Mouse (Mus musculus) hindbrain, embryonic 14.5 days (tissue): ENCODE measurements around the gene Fam169b. TPM values are rescaled to one million over a fixed set of nuclear protein-coding genes. Genes with fewer than 3 reads are reported as not detected.

Experiments used
- ATAC-seq: fragments of 200-750 bp; cut with Nextera tagmentation; 2 replicates; pipeline ENCODE4 v1.8.0; 2017; ENCODE audit warnings: moderate number of reproducible peaks, mild to moderate bottlenecking, moderate TSS enrichment, moderate library complexity; ENCODE audit not compliant: low FRiP score
- DNase-seq: peaks from one replicate; pipeline ENCODE4 v3.0.0-alpha.2; 2015; ENCODE audit warnings: low spot score
- H3K27ac ChIP-seq: fragments of 300-500 bp; sonication (generic); 2 replicates; pipeline ENCODE4 v1.5.1; 2014; ENCODE audit warnings: mild to moderate bottlenecking, moderate library complexity
- H3K27me3 ChIP-seq: fragments of 300-500 bp; sonication (generic); 2 replicates; pipeline ENCODE4 v1.6.1; 2014; ENCODE audit warnings: mild to moderate bottlenecking, low read length, mixed read lengths; ENCODE audit not compliant: control insufficient read depth, insufficient read depth
- H3K36me3 ChIP-seq: fragments of 300-500 bp; sonication (generic); replicated peaks from 2 replicates; pipeline ENCODE4 v1.6.1; 2014; ENCODE audit not compliant: control insufficient read depth, insufficient read depth
- H3K4me1 ChIP-seq: fragments of 300-500 bp; sonication (generic); replicated peaks from 2 replicates; pipeline ENCODE4 v1.6.1; 2014; ENCODE audit warnings: antibody characterized with exemption, low read length, mixed read lengths; ENCODE audit not compliant: control insufficient read depth, insufficient read depth
- H3K4me2 ChIP-seq: fragments of 300-500 bp; sonication (generic); replicated peaks from 2 replicates; pipeline ENCODE4 v1.6.1; 2014; ENCODE audit warnings: mild to moderate bottlenecking, moderate library complexity
- H3K4me3 ChIP-seq: fragments of 300-500 bp; sonication (generic); replicated peaks from 2 replicates; pipeline ENCODE4 v1.5.1; 2014; ENCODE audit warnings: mild to moderate bottlenecking, low read length
- H3K9ac ChIP-seq: fragments of 300-500 bp; sonication (generic); 2 replicates; pipeline ENCODE4 v1.6.1; 2014
- H3K9me3 ChIP-seq: fragments of 300-500 bp; sonication (generic); 2 replicates; pipeline ENCODE4 v1.6.1; 2016; ENCODE audit warnings: low read length; ENCODE audit not compliant: control insufficient read depth
- WGBS: fragments of 180-500 bp; shearing (Covaris S2); extraction: QIAGEN DNeasy Blood & Tissue Kit; methylation state at CpG from one replicate; pipeline ENCODE4 v1.1.7; 2014; 5-methylcytosine and 5-hydroxymethylcytosine counted together
- polyA plus RNA-seq: library from polyadenylated mRNA; unstranded; fragments of >200 nt; fragmentation: Nextera tagmentation; extraction: Ambion mirVana; gene quantifications from 2 replicates; pipeline ENCODE4 v1.2.1, GENCODE M21; 2014

The Fam169b gene
- polyA plus RNA-seq, 1 experiment from 2014 or later = 0.17 TPM

DNA sequence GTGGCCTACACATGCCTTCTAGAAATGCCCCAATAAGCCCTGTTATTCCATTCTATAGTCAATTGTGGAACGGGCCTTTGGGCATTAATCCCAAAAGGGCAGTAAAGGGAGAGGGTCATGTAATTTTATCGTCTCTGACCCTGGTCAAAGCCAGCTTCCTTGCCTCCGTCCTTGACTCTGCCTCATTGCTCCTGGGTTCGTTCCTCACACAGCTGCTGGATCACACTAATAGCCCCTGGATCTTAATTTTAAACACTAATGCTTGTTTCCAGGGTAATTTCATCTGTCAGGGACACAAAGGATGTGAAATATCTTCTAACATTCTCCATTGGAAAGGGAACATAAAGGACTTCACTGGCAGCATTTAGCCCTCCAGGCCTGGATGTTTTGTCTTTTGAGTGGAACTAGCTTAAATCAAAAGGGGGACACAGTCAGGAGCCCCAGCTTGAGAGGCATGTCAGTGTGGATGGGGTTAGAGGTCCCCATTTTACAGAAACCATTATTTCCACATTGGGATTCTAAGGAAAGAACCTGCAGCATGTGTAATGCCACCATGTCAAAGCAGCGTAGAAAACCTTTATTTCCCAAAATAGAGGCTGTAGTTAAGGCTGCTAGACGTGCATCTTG lies 122.2 kb downstream of the Fam169b start:
- Histone ChIP-seq H3K9ac (no peak overlapping the region), H3K4me2 (no peak overlapping the region), H3K27ac (no peak overlapping the region), H3K4me1 (no peaks in the 10 kb centered on the region), H3K9me3 (no peaks in the 10 kb centered on the region), H3K27me3 (no peaks in the 10 kb centered on the region), H3K36me3 (no peaks in the 10 kb centered on the region), H3K4me3 (no peak overlapping the region)
- ATAC-seq (no peak), DNase-seq (no peak)
- 52% methylated on average over 6 of the region's 6 CpGs for WGBS

DNA sequence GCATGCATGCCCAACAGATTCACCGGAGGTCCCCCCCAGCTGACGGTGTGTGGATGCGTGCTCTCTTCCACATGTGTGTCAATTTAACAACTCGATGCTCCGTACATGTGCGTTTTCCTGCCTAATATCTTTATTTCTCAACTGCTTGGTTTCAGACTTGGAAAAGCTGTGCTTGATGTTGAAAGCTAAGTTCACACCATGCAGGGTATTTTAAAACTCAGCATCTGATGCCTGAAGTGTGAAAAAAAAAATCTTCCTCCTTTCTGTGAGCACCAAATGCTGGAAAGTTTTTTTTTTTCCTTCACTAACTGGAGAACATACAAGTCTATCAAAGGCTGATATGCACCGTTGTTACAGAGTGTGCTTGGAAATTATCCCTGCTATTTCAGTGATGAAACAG lies 126.9 kb downstream of the Fam169b start:
- no peaks in the 10 kb centered on the region for H3K36me3 ChIP-seq
- no peak overlapping the region for H3K27ac ChIP-seq
- H3K27me3 ChIP-seq = no peaks in the 10 kb centered on the region
- H3K9ac ChIP-seq = no peak overlapping the region
- WGBS = 93% methylated on average over 7 of the region's 7 CpGs
- no peaks in the 10 kb centered on the region for H3K9me3 ChIP-seq
- DNase-seq (no peak), ATAC-seq (no peak)
- H3K4me2 ChIP-seq = no peak overlapping the region
- no peak overlapping the region for H3K4me3 ChIP-seq
- H3K4me1 ChIP-seq = no peaks in the 10 kb centered on the region

DNA sequence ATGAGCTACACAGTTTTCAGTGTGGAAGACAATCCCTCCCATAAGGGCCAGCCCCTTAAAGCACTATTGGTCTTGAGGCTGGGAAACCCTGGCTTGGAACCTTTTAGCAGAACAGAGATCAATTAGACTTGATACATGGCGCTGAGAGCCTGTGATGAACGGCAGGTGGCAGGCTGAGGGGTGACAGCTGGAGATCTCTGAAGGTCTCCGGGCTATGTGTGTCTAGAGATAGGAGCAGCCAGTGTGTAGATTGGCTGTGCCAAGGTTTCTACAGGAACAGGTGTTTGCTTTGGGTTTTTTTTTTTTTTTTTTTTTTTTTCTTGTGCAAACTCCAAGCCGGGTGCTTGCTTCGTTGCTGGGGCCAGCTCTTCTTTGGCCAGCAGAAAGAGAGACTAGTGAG lies 135.0 kb downstream of the Fam169b start:
- H3K27me3 ChIP-seq = no peaks in the 10 kb centered on the region
- H3K27ac ChIP-seq = no peak overlapping the region
- ATAC-seq (no peak), DNase-seq (no peak)
- H3K4me2 ChIP-seq = no peak overlapping the region
- no peaks in the 10 kb centered on the region for H3K36me3 ChIP-seq
- no peaks in the 10 kb centered on the region for H3K4me1 ChIP-seq
- no peaks in the 10 kb centered on the region for H3K9me3 ChIP-seq
- no peak overlapping the region for H3K4me3 ChIP-seq
- H3K9ac ChIP-seq = no peak overlapping the region
- 75% methylated on average over 5 of the region's 5 CpGs for WGBS

Other genes with a start within 250 kb of the Fam169b start
- 0.21 TPM in 1 of 2 replicates, not detected in the other for gene Pgpep1l, start 9.6 kb upstream of the Fam169b start, polyA plus RNA-seq